Mouse (Mus musculus): ENCODE measurements around the gene Pde4b. TPM values are rescaled to one million over a fixed set of nuclear protein-coding genes. Genes with fewer than 3 reads are reported as not detected.

Pde4b gene
- polyA plus RNA-seq, 1 experiment from 2014 or later, result 49.4 TPM

DNA sequence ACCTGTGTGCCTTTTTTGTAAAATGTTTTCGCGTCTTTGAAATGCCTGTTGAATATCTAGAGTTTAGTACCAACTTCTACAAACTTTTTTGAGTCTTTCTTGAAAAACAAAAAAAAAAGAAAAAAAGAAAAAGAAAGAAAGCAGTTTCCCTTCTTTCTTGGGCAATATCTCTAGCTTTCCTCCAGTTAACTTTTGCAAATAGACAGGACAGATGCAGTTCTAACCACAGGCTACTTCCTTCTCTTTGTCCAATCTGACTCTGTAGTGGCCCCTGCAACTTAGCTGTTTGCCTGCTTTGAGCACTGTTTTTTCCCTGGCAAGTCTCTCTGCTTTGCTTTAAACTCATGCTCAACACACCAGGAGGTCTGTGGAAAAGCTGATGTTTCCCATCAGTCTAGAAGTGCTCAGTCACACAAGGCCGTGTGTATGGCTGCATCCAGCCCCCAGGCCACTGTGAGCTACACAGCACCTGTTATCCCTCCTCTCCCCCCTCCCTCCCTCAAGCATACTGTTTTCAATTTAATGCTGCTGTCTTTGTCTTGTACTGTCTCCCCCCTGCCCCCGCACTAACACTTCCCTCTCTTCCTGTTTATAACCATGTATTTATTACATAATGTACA lies 518.5 kb downstream of the Pde4b start:
- no peak for DNase-seq
- no peak overlapping the region for H3K27ac ChIP-seq (replicated peaks; ENCODE audit: low read depth, low read length)
- H3K4me2 ChIP-seq (ENCODE audit: low read length), result no peak overlapping the region
- H3K27me3 ChIP-seq (ENCODE audit: control insufficient read depth, insufficient read depth, low read length), result no peaks in the 10 kb centered on the region
- H3K9ac ChIP-seq (replicated peaks; ENCODE audit: low read length), result no peak overlapping the region
- WGBS, result 84% methylated on average over 4 of the region's 4 CpGs
- no peak for ATAC-seq (ENCODE audit: low FRiP score, low TSS enrichment)
- H3K4me1 ChIP-seq (ENCODE audit: control insufficient read depth, insufficient read depth, low read length), result no peaks in the 10 kb centered on the region
- no peaks in the 10 kb centered on the region for H3K9me3 ChIP-seq (ENCODE audit: control insufficient read depth, low read length)
- H3K36me3 ChIP-seq (ENCODE audit: control insufficient read depth, insufficient read depth, low read length), result peaks cover 33% of the 10 kb centered on the region
- H3K4me3 ChIP-seq (replicated peaks; ENCODE audit: low read depth, low read length), result no peak overlapping the region

DNA sequence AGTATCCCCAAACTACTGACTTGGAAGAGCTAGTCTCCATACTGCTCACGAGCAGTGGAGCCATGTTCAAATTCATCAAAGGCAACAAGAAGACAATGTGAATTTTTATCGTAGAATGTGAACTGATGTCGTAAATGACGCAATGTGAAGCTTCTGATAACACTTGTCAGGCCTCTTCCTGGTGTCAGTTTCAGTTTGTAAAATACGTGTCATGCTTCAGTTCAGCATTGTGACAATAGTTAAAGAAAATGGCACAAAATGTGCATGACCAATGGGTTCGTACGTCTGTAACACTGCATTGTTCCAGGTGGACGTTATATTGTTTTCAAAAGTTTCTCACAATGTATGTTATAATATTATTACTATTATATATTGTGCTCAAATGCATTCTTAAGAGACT lies 519.5 kb downstream of the Pde4b start:
- Histone ChIP-seq H3K36me3 (ENCODE audit: control insufficient read depth, insufficient read depth, low read length) (peaks cover 29% of the 10 kb centered on the region), H3K27me3 (ENCODE audit: control insufficient read depth, insufficient read depth, low read length) (no peaks in the 10 kb centered on the region)
- no peak for ATAC-seq (ENCODE audit: low FRiP score, low TSS enrichment)

DNA sequence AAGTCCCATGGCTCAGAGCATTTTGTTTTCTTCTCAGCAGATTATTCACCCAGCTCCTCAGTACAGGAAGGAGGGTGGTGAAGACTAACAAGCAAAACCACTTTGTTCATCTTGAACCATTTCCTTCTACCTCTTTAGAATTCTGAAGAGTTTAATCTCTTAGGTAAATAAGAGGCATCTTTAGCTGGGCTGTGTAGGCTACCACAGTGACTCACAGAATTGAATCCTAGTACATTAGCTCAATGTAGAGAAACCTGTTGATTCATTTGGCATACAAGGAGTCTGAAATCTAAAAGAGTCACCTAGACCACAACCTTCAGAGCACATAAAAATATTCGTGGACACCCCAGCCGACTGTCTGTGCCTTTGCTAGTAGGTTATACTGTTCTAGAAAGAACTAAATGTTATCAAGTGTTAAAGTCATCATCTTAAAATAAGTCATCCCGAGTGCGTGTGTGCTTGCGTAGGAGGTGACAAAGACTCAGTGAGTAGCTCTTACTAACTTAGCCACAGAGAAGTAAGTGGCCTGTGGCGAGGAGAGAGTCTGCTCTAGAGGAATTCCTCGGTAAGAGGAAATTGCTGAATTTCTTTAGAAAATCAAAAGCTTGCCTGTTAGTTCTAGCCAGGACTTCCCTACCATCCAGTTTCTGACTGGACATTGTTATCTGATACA lies 520.5 kb downstream of the Pde4b start:
- Histone ChIP-seq H3K4me3 (replicated peaks; ENCODE audit: low read depth, low read length) (no peak overlapping the region), H3K4me1 (ENCODE audit: control insufficient read depth, insufficient read depth, low read length) (no peaks in the 10 kb centered on the region), H3K9ac (replicated peaks; ENCODE audit: low read length) (no peak overlapping the region), H3K36me3 (ENCODE audit: control insufficient read depth, insufficient read depth, low read length) (peaks cover 19% of the 10 kb centered on the region), H3K27ac (replicated peaks; ENCODE audit: low read depth, low read length) (no peak overlapping the region), H3K9me3 (ENCODE audit: control insufficient read depth, low read length) (no peaks in the 10 kb centered on the region), H3K27me3 (ENCODE audit: control insufficient read depth, insufficient read depth, low read length) (no peaks in the 10 kb centered on the region), H3K4me2 (ENCODE audit: low read length) (no peak overlapping the region)
- DNase-seq (no peak), ATAC-seq (ENCODE audit: low FRiP score, low TSS enrichment) (no peak)
- WGBS, result 93% methylated on average over 7 of the region's 7 CpGs

More for the DNA sequence above, 519.5 kb downstream of the Pde4b start:
- no peak for DNase-seq
- WGBS, result 80% methylated on average over 8 of the region's 8 CpGs
- H3K4me2 ChIP-seq (ENCODE audit: low read length), result no peak overlapping the region
- H3K9ac ChIP-seq (replicated peaks; ENCODE audit: low read length), result no peak overlapping the region
- H3K27ac ChIP-seq (replicated peaks; ENCODE audit: low read depth, low read length), result no peak overlapping the region
- no peaks in the 10 kb centered on the region for H3K4me1 ChIP-seq (ENCODE audit: control insufficient read depth, insufficient read depth, low read length)
- no peak overlapping the region for H3K4me3 ChIP-seq (replicated peaks; ENCODE audit: low read depth, low read length)
- H3K9me3 ChIP-seq (ENCODE audit: control insufficient read depth, low read length), result no peaks in the 10 kb centered on the region

DNA sequence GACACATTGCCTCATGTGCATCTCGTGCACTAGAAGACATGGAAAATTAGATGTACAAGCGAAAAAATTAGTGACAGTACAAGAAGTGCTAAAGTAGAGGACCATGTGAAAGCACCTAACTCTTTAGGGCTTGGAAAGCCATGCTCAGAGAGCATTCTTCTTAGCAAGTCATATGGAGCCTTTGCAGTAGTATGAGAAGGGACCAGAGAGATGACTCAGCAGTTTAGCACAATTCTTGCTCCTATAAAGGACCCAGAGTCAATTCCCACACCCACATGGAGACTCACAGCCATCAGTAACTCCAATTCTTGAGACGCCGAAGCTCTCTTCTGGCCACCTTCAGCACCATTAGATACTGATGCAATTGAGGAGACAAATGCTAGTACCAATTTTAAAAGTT lies 525.3 kb downstream of the Pde4b start:
- H3K27me3 ChIP-seq (ENCODE audit: control insufficient read depth, insufficient read depth, low read length), result no peaks in the 10 kb centered on the region

DNA sequence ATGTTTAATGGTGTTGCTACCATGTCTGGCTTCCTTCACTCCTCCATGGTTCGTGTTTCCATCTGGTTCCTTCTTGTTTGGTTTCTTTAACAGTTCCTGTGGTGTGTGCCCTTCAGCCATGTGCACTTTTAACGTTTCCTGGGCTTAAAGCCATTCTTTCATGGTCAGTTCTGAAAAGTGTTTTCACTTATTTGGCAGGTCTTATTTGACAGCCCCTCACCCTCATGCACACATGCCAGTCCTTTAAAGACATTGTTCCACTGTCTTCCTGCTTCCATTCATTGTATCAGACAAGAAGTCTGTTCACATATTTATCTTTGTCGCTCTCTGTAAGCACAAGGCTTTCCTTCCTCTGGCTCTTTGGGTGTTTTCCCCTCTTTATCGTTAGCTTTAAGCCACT lies 530.4 kb downstream of the Pde4b start:
- WGBS, result 70% methylated on average over 4 of the region's 4 CpGs
- no peaks in the 10 kb centered on the region for H3K4me1 ChIP-seq (ENCODE audit: control insufficient read depth, insufficient read depth, low read length)
- no peak for ATAC-seq (ENCODE audit: low FRiP score, low TSS enrichment)

More for the DNA sequence above, 525.3 kb downstream of the Pde4b start:
- H3K4me1 ChIP-seq (ENCODE audit: control insufficient read depth, insufficient read depth, low read length), result no peaks in the 10 kb centered on the region
- H3K27ac ChIP-seq (replicated peaks; ENCODE audit: low read depth, low read length), result no peak overlapping the region
- no peak for DNase-seq
- no peaks in the 10 kb centered on the region for H3K36me3 ChIP-seq (ENCODE audit: control insufficient read depth, insufficient read depth, low read length)
- WGBS, result 95% methylated on average over 4 of the region's 4 CpGs
- H3K9ac ChIP-seq (replicated peaks; ENCODE audit: low read length), result no peak overlapping the region
- H3K4me2 ChIP-seq (ENCODE audit: low read length), result no peak overlapping the region
- no peak for ATAC-seq (ENCODE audit: low FRiP score, low TSS enrichment)
- no peak overlapping the region for H3K4me3 ChIP-seq (replicated peaks; ENCODE audit: low read depth, low read length)
- no peaks in the 10 kb centered on the region for H3K9me3 ChIP-seq (ENCODE audit: control insufficient read depth, low read length)

DNA sequence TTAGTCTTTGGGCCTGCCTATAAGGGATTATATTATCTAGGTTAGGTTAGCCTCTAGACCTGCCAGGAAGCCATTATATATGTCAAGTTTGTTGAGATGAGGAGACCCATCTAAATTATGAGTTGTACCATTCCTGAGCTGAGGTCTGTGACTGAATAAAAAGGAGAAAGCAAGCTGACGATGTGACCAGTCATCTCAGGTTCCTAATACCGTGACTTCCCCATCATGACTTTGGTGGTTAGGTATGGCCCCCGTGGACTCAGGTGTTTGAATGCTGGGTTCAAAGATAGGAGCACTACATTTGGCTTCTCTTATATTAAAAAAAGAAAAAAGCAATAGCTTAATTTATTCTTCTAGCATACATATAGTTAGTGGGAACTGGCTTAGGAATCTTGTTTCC lies 531.3 kb downstream of the Pde4b start:
- no peaks in the 10 kb centered on the region for H3K36me3 ChIP-seq (ENCODE audit: control insufficient read depth, insufficient read depth, low read length)
- no peak overlapping the region for H3K27ac ChIP-seq (replicated peaks; ENCODE audit: low read depth, low read length)
- H3K4me2 ChIP-seq (ENCODE audit: low read length), result no peak overlapping the region
- no peak overlapping the region for H3K4me3 ChIP-seq (replicated peaks; ENCODE audit: low read depth, low read length)
- no peak overlapping the region for H3K9ac ChIP-seq (replicated peaks; ENCODE audit: low read length)
- no peak for DNase-seq
- WGBS, result 89% methylated on average over 3 of the region's 3 CpGs
- H3K27me3 ChIP-seq (ENCODE audit: control insufficient read depth, insufficient read depth, low read length), result no peaks in the 10 kb centered on the region
- ATAC-seq (ENCODE audit: low FRiP score, low TSS enrichment), result no peak
- H3K4me1 ChIP-seq (ENCODE audit: control insufficient read depth, insufficient read depth, low read length), result no peaks in the 10 kb centered on the region
- H3K9me3 ChIP-seq (ENCODE audit: control insufficient read depth, low read length), result no peaks in the 10 kb centered on the region

More for the DNA sequence above, 530.4 kb downstream of the Pde4b start:
- no peak for DNase-seq
- no peak overlapping the region for H3K27ac ChIP-seq (replicated peaks; ENCODE audit: low read depth, low read length)
- H3K9me3 ChIP-seq (ENCODE audit: control insufficient read depth, low read length), result no peaks in the 10 kb centered on the region
- no peak overlapping the region for H3K9ac ChIP-seq (replicated peaks; ENCODE audit: low read length)
- H3K4me2 ChIP-seq (ENCODE audit: low read length), result no peak overlapping the region
- H3K4me3 ChIP-seq (replicated peaks; ENCODE audit: low read depth, low read length), result no peak overlapping the region
- H3K36me3 ChIP-seq (ENCODE audit: control insufficient read depth, insufficient read depth, low read length), result no peaks in the 10 kb centered on the region
- H3K27me3 ChIP-seq (ENCODE audit: control insufficient read depth, insufficient read depth, low read length), result no peaks in the 10 kb centered on the region

DNA sequence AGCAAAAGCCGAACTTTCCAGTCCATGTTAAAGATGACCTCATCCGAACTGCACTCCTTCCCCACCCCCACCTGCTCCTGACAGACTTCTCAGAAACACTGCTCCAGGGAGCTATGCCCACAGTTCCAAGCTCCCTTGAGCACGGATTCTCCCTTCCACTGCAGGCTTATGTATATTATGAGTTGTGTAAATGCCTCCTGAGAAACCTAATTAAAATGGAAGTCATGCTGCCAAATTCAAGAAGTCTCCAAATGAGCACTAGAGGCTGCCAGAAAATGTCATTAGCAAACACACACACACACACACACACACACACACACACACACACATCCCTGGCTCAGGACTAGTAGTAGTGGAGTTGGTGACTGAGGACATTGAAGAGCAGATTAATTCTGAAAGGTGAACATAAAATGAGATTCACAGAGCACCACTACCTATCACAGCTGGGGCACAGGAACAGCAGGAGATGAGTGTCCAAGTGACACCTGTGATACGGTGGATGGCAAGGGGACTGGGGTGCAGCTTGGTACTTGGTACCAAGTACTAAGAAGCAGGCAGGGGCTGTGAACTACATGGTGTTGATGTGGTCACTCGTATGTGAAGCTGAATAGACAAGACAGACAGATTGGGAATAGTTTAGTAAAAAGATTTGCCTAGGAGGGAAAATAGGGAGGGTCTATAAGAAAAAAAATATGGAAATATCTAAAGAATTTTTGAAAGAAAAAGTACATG lies 533.0 kb downstream of the Pde4b start:
- 61% methylated on average over 4 of the region's 5 CpGs for WGBS
- no peak overlapping the region for H3K4me3 ChIP-seq (replicated peaks; ENCODE audit: low read depth, low read length)
- H3K4me1 ChIP-seq (ENCODE audit: control insufficient read depth, insufficient read depth, low read length), result no peaks in the 10 kb centered on the region
- DNase-seq (peak; percentile 45), ATAC-seq (ENCODE audit: low FRiP score, low TSS enrichment) (peak; percentile 46; the same call in 1 of the 2 replicates)
- no peak overlapping the region for H3K27ac ChIP-seq (replicated peaks; ENCODE audit: low read depth, low read length)
- H3K9ac ChIP-seq (replicated peaks; ENCODE audit: low read length), result no peak overlapping the region
- no peaks in the 10 kb centered on the region for H3K36me3 ChIP-seq (ENCODE audit: control insufficient read depth, insufficient read depth, low read length)
- H3K27me3 ChIP-seq (ENCODE audit: control insufficient read depth, insufficient read depth, low read length), result no peaks in the 10 kb centered on the region
- H3K4me2 ChIP-seq (ENCODE audit: low read length), result no peak overlapping the region
- no peaks in the 10 kb centered on the region for H3K9me3 ChIP-seq (ENCODE audit: control insufficient read depth, low read length)

DNA sequence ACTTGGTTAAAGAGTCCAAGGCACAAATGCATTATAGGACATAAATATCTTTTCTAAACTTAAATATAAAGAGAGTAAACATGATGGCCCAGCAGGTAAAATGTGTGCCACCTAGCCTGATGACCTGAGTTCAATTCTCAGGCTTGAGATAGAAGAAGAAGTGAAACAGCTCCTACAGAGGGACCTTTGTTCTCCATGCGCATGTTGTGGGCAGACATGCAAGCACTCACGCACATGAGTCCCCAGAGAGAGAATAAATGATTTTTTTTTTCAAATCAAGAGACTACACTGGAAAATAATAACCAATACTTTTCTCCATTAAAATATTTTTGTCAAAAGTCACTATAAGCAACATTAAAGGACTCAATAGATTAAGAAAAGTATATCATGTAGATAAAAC lies 533.8 kb downstream of the Pde4b start:
- H3K4me2 ChIP-seq (ENCODE audit: low read length), result no peak overlapping the region
- no peak for ATAC-seq (ENCODE audit: low FRiP score, low TSS enrichment)
- DNase-seq, result no peak
- no peaks in the 10 kb centered on the region for H3K36me3 ChIP-seq (ENCODE audit: control insufficient read depth, insufficient read depth, low read length)
- no peak overlapping the region for H3K9ac ChIP-seq (replicated peaks; ENCODE audit: low read length)
- no peak overlapping the region for H3K27ac ChIP-seq (replicated peaks; ENCODE audit: low read depth, low read length)
- no peak overlapping the region for H3K4me3 ChIP-seq (replicated peaks; ENCODE audit: low read depth, low read length)
- H3K27me3 ChIP-seq (ENCODE audit: control insufficient read depth, insufficient read depth, low read length), result no peaks in the 10 kb centered on the region
- H3K9me3 ChIP-seq (ENCODE audit: control insufficient read depth, low read length), result no peaks in the 10 kb centered on the region
- 88% methylated on average over 2 of the region's 2 CpGs for WGBS
- H3K4me1 ChIP-seq (ENCODE audit: control insufficient read depth, insufficient read depth, low read length), result no peaks in the 10 kb centered on the region

Data from midbrain, embryonic 14.5 days (tissue).